Mouse (Mus musculus): ENCODE results near the gene Gm45337. TPM values are rescaled to one million over a fixed set of nuclear protein-coding genes. Genes with fewer than 3 reads are reported as not detected.

Gene Gm45337
- polyA plus RNA-seq (2012; rRNA removed): not detected in 2 replicates

GRCm38 (mm10) chr7:142144507-142144906 is at the start of gene Gm45337:
TSS of gene Gm45337 (minus strand) at chr7:142144607.

GRCm38 (mm10) chr7:142190289-142190688 is 45.9 kb upstream of the Gm45337 start, which contains the start of gene Gm10153:
TSS of gene Gm10153 (minus strand) at chr7:142190389.

GRCm38 (mm10) chr7:142175905-142176304 is 31.5 kb upstream of the Gm45337 start, which contains the start of gene Krtap5-2:
TSS of gene Krtap5-2 (minus strand) at chr7:142176005.

GRCm38 (mm10) chr7:142165639-142166038 is 21.2 kb upstream of the Gm45337 start, which contains the start of gene Gm4553:
TSS of gene Gm4553 (minus strand) at chr7:142165739.

GRCm38 (mm10) chr7:142157013-142157412 is 12.6 kb upstream of the Gm45337 start, which contains the start of gene Gm29735:
TSS of gene Gm29735 (minus strand) at chr7:142157113.

GRCm38 (mm10) chr7:142135934-142136333 is 8.5 kb downstream of the Gm45337 start, which contains the start of gene Gm39115:
TSS of gene Gm39115 (minus strand) at chr7:142136034.

GRCm38 (mm10) chr7:142120629-142121028 is 23.8 kb downstream of the Gm45337 start, which contains the start of gene Gm45618:
TSS of gene Gm45618 (minus strand) at chr7:142120729.

GRCm38 (mm10) chr7:142095183-142095931 is 49.0 kb downstream of the Gm45337 start, which contains the start of gene Dusp8:
TSS of gene Dusp8 (minus strand) at chr7:142095843.

Other genes with a start within 250 kb of the Gm45337 start
- 13.5 and 15.3 TPM in 2 replicates for gene Tollip, start 226.1 kb downstream of the Gm45337 start, polyA plus RNA-seq (2012; rRNA removed)
- gene Brsk2, start 194.9 kb downstream of the Gm45337 start, polyA plus RNA-seq (2012; rRNA removed): 0.03 TPM in 1 of 2 replicates, not detected in the other
- gene Mob2, start 83.5 kb downstream of the Gm45337 start, polyA plus RNA-seq (2012; rRNA removed): 40.6 and 44.6 TPM in 2 replicates
- 2.7 and 2.8 TPM in 2 replicates for gene Dusp8, start 48.8 kb downstream of the Gm45337 start, polyA plus RNA-seq (2012; rRNA removed)
- gene Gm45618, start 23.9 kb downstream of the Gm45337 start, polyA plus RNA-seq (2012; rRNA removed): not detected in 2 replicates
- not detected in 2 replicates for gene Gm39115, start 8.6 kb downstream of the Gm45337 start, polyA plus RNA-seq (2012; rRNA removed)
- gene Gm29735, start 12.5 kb upstream of the Gm45337 start, polyA plus RNA-seq (2012; rRNA removed): not detected in 2 replicates
- not detected in 2 replicates for gene Gm4553, start 21.1 kb upstream of the Gm45337 start, polyA plus RNA-seq (2012; rRNA removed)
- not detected in 2 replicates for gene Krtap5-2, start 31.4 kb upstream of the Gm45337 start, polyA plus RNA-seq (2012; rRNA removed)
- not detected in 2 replicates for gene Gm10153, start 45.8 kb upstream of the Gm45337 start, polyA plus RNA-seq (2012; rRNA removed)
- not detected in 2 replicates for gene Krtap5-3, start 56.8 kb upstream of the Gm45337 start, polyA plus RNA-seq (2012; rRNA removed)
- not detected in 2 replicates for gene Gm7579, start 67.3 kb upstream of the Gm45337 start, polyA plus RNA-seq (2012; rRNA removed)
- gene Krtap5-5, start 85.4 kb upstream of the Gm45337 start, polyA plus RNA-seq (2012; rRNA removed): not detected in 2 replicates
- not detected in 2 replicates for gene Gm40460, start 96.5 kb upstream of the Gm45337 start, polyA plus RNA-seq (2012; rRNA removed)
- not detected in 2 replicates for gene Gm2431, start 113.7 kb upstream of the Gm45337 start, polyA plus RNA-seq (2012; rRNA removed)
- gene Gm4559, start 129.8 kb upstream of the Gm45337 start, polyA plus RNA-seq (2012; rRNA removed): not detected in 2 replicates
- not detected in 2 replicates for gene Krtap5-1, start 152.5 kb upstream of the Gm45337 start, polyA plus RNA-seq (2012; rRNA removed)
- not detected in 2 replicates for gene Krtap5-4, start 158.9 kb upstream of the Gm45337 start, polyA plus RNA-seq (2012; rRNA removed)
- 0.87 and 0.93 TPM in 2 replicates for gene Ifitm10, start 229.1 kb upstream of the Gm45337 start, polyA plus RNA-seq (2012; rRNA removed)
- gene Gm49369, start 238.1 kb upstream of the Gm45337 start, polyA plus RNA-seq (2012; rRNA removed): 0.38 and 0.44 TPM in 2 replicates
- 158 and 192 TPM in 2 replicates for gene Ctsd, start 243.4 kb upstream of the Gm45337 start, polyA plus RNA-seq (2012; rRNA removed)